Mouse (Mus musculus) adrenal gland, adult 2 months (tissue): Measurements from ENCODE around the gene Eef1b2. TPM values are rescaled to one million over a fixed set of nuclear protein-coding genes. Genes with fewer than 3 reads are reported as not detected.

Experiments used
- DNase-seq: peaks from one replicate; pipeline ENCODE4 v3.0.0; 2021
- polyA plus RNA-seq: library from polyadenylated mRNA; depleted of rRNA; stranded (reverse); fragments of >200 nt; gene quantifications from 2 replicates; pipeline ENCODE4 v1.2.3, GENCODE M21; 2012
- total RNA-seq, 2 experiments: library from RNA; stranded (reverse); gene quantifications; 2 replicates each; pipeline ENCODE4 v1.2.3; 2021

The Eef1b2 gene
- total and polyA plus RNA-seq, 3 experiments = 195 to 691 (median 456) TPM

GRCm38 (mm10) chr1:63192306-63193065 is 15.9 kb downstream of the Eef1b2 start:
- DNase-seq = no peak

- DNase-seq = no peak
Observed at GRCm38 (mm10) chr1:63195848-63196512, 19.4 kb downstream of the Eef1b2 start.

GRCm38 (mm10) chr1:63199387-63199786 is 22.8 kb downstream of the Eef1b2 start:
- DNase-seq = no peak

- DNase-seq = no peak
Observed at GRCm38 (mm10) chr1:63200322-63200721, 23.7 kb downstream of the Eef1b2 start.

- no peak for DNase-seq
Observed at GRCm38 (mm10) chr1:63201672-63202071, 25.0 kb downstream of the Eef1b2 start.

- DNase-seq = no peak
Observed at GRCm38 (mm10) chr1:63203471-63203870, 26.8 kb downstream of the Eef1b2 start.

GRCm38 (mm10) chr1:63203950-63204659 is 27.5 kb downstream of the Eef1b2 start:
- no peak for DNase-seq

GRCm38 (mm10) chr1:63204660-63205394 is 28.2 kb downstream of the Eef1b2 start:
- DNase-seq = no peak

GRCm38 (mm10) chr1:63207607-63208006 is 31.0 kb downstream of the Eef1b2 start:
- no peak for DNase-seq

- no peak for DNase-seq
Observed at GRCm38 (mm10) chr1:63209861-63210529, 33.4 kb downstream of the Eef1b2 start.

GRCm38 (mm10) chr1:63213478-63214270 is 37.0 kb downstream of the Eef1b2 start:
- no peak for DNase-seq

GRCm38 (mm10) chr1:63214271-63214558 is 37.6 kb downstream of the Eef1b2 start, which contains the start of gene Gpr1:
TSS of gene Gpr1 (minus strand) at chr1:63214543.
- DNase-seq = no peak

- no peak for DNase-seq
Observed at GRCm38 (mm10) chr1:63214631-63215030, 38.0 kb downstream of the Eef1b2 start.

GRCm38 (mm10) chr1:63219277-63219676 is 42.7 kb downstream of the Eef1b2 start:
- no peak for DNase-seq

- no peak for DNase-seq
Observed at GRCm38 (mm10) chr1:63225009-63225408, 48.4 kb downstream of the Eef1b2 start.

GRCm38 (mm10) chr1:63225890-63226289 is 49.3 kb downstream of the Eef1b2 start:
- DNase-seq = no peak

- no peak for DNase-seq
Observed at GRCm38 (mm10) chr1:63227241-63227640, 50.6 kb downstream of the Eef1b2 start.
